In genomic region chr2:148476576-148476975, GRCm38 (mm10) we compare ENCODE assay signal across 21 mouse cellular contexts.
"Had no signal": no experiment of that assay in that cellular context is flagged by ENCODE, and none has a peak within 500 bp of the region (broad histone marks: within the 10 kb centered on the region; RNA-seq: fewer than 3 reads in every experiment).

No protein-coding gene starts in this region.

- H3K9me3 ChIP-seq: limb, embryonic 12.5 days; limb, embryonic 15.5 days; midbrain, embryonic 12.5 days; midbrain, embryonic 15.5 days; neural tube, embryonic 13.5 days; stomach, embryonic 15.5 days had no signal

- H3K27ac ChIP-seq: kidney, postnatal 0 days; left cerebral cortex, adult 2 months; limb, embryonic 12.5 days; limb, embryonic 15.5 days; liver, embryonic 14.5 days; midbrain, embryonic 12.5 days; midbrain, embryonic 15.5 days; neural tube, embryonic 13.5 days; stomach, embryonic 15.5 days had no signal

- ATAC-seq: intestine, postnatal 0 days; liver, postnatal 0 days; midbrain, embryonic 15.5 days had no signal

- H3K9ac ChIP-seq: limb, embryonic 12.5 days; limb, embryonic 15.5 days; liver, embryonic 14.5 days; liver, postnatal 0 days; midbrain, embryonic 12.5 days; midbrain, embryonic 15.5 days; neural tube, embryonic 13.5 days; stomach, embryonic 15.5 days had no signal

- H3K4me2 ChIP-seq: limb, embryonic 12.5 days; limb, embryonic 15.5 days; liver, embryonic 11.5 days; midbrain, embryonic 12.5 days; midbrain, embryonic 15.5 days; neural tube, embryonic 13.5 days; stomach, embryonic 15.5 days had no signal

- H3K36me3 ChIP-seq: limb, embryonic 12.5 days; limb, embryonic 15.5 days; midbrain, embryonic 12.5 days; midbrain, embryonic 15.5 days; neural tube, embryonic 13.5 days; stomach, embryonic 15.5 days had no signal

- H3K27me3 ChIP-seq: limb, embryonic 12.5 days; limb, embryonic 15.5 days; midbrain, embryonic 12.5 days; midbrain, embryonic 15.5 days; neural tube, embryonic 13.5 days; stomach, embryonic 15.5 days had no signal

- H3K4me1 ChIP-seq: limb, embryonic 12.5 days; limb, embryonic 15.5 days; midbrain, embryonic 15.5 days; stomach, embryonic 15.5 days had no signal

- DNase-seq: kidney, adult 2 months; kidney, postnatal 36 days; layer of hippocampus, postnatal 36 days; left cerebral cortex, postnatal 4 days; liver, postnatal 0 days; retina, postnatal 1 day; right cerebral cortex, postnatal 25 days; spleen, adult 18-20 months; thymus, postnatal 36 days had no signal

- H3K4me3 ChIP-seq: left cerebral cortex, adult 2 months; limb, embryonic 12.5 days; limb, embryonic 15.5 days; midbrain, embryonic 12.5 days; midbrain, embryonic 15.5 days; myocyte; neural tube, embryonic 13.5 days; stomach, embryonic 15.5 days had no signal
